Mouse (Mus musculus) lung, adult 2 months (tissue): Measurements from ENCODE around the gene Mertk. TPM values are rescaled to one million over a fixed set of nuclear protein-coding genes. Genes with fewer than 3 reads are reported as not detected.

ENCODE experiments used
- DNase-seq: peaks from one replicate; pipeline ENCODE4 v3.0.0; 2022
- H3K4me1 ChIP-seq: fragments of 200-500 bp; 2 replicates; pipeline ENCODE4 v1.6.1; 2011; ENCODE audit warnings: low read length; ENCODE audit not compliant: control insufficient read depth, insufficient read depth
- H3K4me3 ChIP-seq: fragments of 200-500 bp; replicated peaks from 2 replicates; pipeline ENCODE3; 2011; ENCODE audit warnings: low read depth, mild to moderate bottlenecking, control low read depth, low read length; ENCODE audit errors: extremely low read depth
- CTCF ChIP-seq: fragments of 200-500 bp; IDR thresholded peaks from 2 replicates; pipeline ENCODE4 v1.5.1; 2011; ENCODE audit warnings: mild to moderate bottlenecking, low read length, control low read depth; ENCODE audit not compliant: insufficient read depth
- POLR2A ChIP-seq: fragments of 200-500 bp; IDR thresholded peaks from 2 replicates; pipeline ENCODE4 v1.6.1; 2011; ENCODE audit warnings: low read depth, mild to moderate bottlenecking, control low read depth, low read length, borderline replicate concordance; ENCODE audit errors: extremely low read depth
- WGBS: fragments of 180-500 bp; shearing (Covaris S2); methylation state at CpG from one replicate; pipeline ENCODE4 v1.1.7; 2018; 5-methylcytosine and 5-hydroxymethylcytosine counted together
- polyA plus RNA-seq: library from polyadenylated mRNA; depleted of rRNA; stranded (reverse); fragments of >200 nt; gene quantifications from 2 replicates; pipeline ENCODE4 v1.2.3, GENCODE M21; 2012

The Mertk gene
- polyA plus RNA-seq, 1 experiment = 12.6 TPM

GRCm38 (mm10) chr2:128697566-128697965, 1.2 kb upstream of the Mertk start:
- WGBS = 40% methylated on average over 5 of the region's 5 CpGs
- no peak for TF ChIP-seq POLR2A
- Histone ChIP-seq H3K4me3 (no peak overlapping the region), H3K4me1 (no peaks in the 10 kb centered on the region)
- no peak for DNase-seq

GRCm38 (mm10) chr2:128698140-128698692, 540 bp upstream of the Mertk start:
- no peaks in the 10 kb centered on the region for H3K4me1 ChIP-seq
- DNase-seq = peak; percentile 80
- H3K4me3 ChIP-seq = peak overlapping the region; percentile 68
- TF ChIP-seq POLR2A (peak; percentile 39; the same call in 1 of the 2 replicates), CTCF (peak; percentile 84)
- under 1% methylated on average over 14 of the region's 14 CpGs for whole genome bisulfite sequencing

- Histone ChIP-seq H3K4me1 (no peaks in the 10 kb centered on the region; the same call in 1 of the 2 replicates), H3K4me3 (peak overlapping the region; percentile 68)
- WGBS = 3% methylated on average over 24 of the region's 24 CpGs
- TF ChIP-seq POLR2A (0 out of 2 replicates have a peak, but pooled peaks have one; percentile 15), CTCF (no peak)
- peak; percentile 61 for DNase-seq
These were observed 587 bp downstream of the Mertk start for GRCm38 (mm10) chr2:128699201-128699885.

GRCm38 (mm10) chr2:128704474-128704873, 5.7 kb downstream of the Mertk start:
- 36% methylated on average over 3 of the region's 3 CpGs for WGBS

GRCm38 (mm10) chr2:128709264-128709663, 10.5 kb downstream of the Mertk start:
- no peak for DNase-seq
- 57% methylated on average over 6 of the region's 6 CpGs for WGBS
- Histone ChIP-seq H3K4me3 (no peak overlapping the region), H3K4me1 (peaks cover 14% of the 10 kb centered on the region)
- TF ChIP-seq POLR2A (no peak), CTCF (no peak)

More at GRCm38 (mm10) chr2:128704474-128704873, 5.7 kb downstream of the Mertk start:
- peaks cover 5% of the 10 kb centered on the region for H3K4me1 ChIP-seq
- TF ChIP-seq POLR2A (no peak), CTCF (no peak)
- peak overlapping the region; percentile 40 for H3K4me3 ChIP-seq
- DNase-seq = no peak

GRCm38 (mm10) chr2:128710609-128711008, 11.9 kb downstream of the Mertk start:
- no peak for DNase-seq
- peaks cover 14% of the 10 kb centered on the region for H3K4me1 ChIP-seq
- 69% methylated on average over 6 of the region's 6 CpGs for WGBS
- H3K4me3 ChIP-seq = no peak overlapping the region
- TF ChIP-seq CTCF = no peak
- TF ChIP-seq POLR2A = no peak

GRCm38 (mm10) chr2:128712940-128713339, 14.2 kb downstream of the Mertk start:
- no peak for TF ChIP-seq POLR2A
- DNase-seq = no peak
- Histone ChIP-seq H3K4me1 (peaks cover 14% of the 10 kb centered on the region), H3K4me3 (no peak overlapping the region)
- 71% methylated on average over 6 of the region's 6 CpGs for WGBS

GRCm38 (mm10) chr2:128713548-128714003, 14.8 kb downstream of the Mertk start:
- WGBS = 68% methylated on average over 5 of the region's 5 CpGs
- DNase-seq = no peak
- TF ChIP-seq CTCF (no peak), POLR2A (no peak)
- H3K4me3 ChIP-seq = no peak overlapping the region
- peaks cover 14% of the 10 kb centered on the region for H3K4me1 ChIP-seq

GRCm38 (mm10) chr2:128714724-128715241, 16.0 kb downstream of the Mertk start:
- Histone ChIP-seq H3K4me3 (no peak overlapping the region), H3K4me1 (peaks cover 9% of the 10 kb centered on the region)
- no peak for DNase-seq
- 76% methylated on average over 7 of the region's 7 CpGs for WGBS
- TF ChIP-seq CTCF = no peak
- TF ChIP-seq POLR2A = no peak

GRCm38 (mm10) chr2:128715979-128716378, 17.2 kb downstream of the Mertk start:
- WGBS = 93% methylated on average over 1 of the region's 1 CpGs
- H3K4me3 ChIP-seq = no peak overlapping the region
- peaks cover 5% of the 10 kb centered on the region; the same call in 1 of the 2 replicates for H3K4me1 ChIP-seq
- no peak for TF ChIP-seq POLR2A
- no peak for TF ChIP-seq CTCF
- no peak for DNase-seq
